Mouse (Mus musculus): Measurements from ENCODE around the gene 2410002F23Rik. TPM values are rescaled to one million over a fixed set of nuclear protein-coding genes. Genes with fewer than 3 reads are reported as not detected.
"Not testable (repeated sequence)": the region's sequence is repeated elsewhere in the genome, so short reads cannot be mapped to it uniquely, and the experiment has no call there.

2410002F23Rik gene
- polyA plus RNA-seq (2012; rRNA removed) = 100 and 125 TPM in 2 replicates

GRCm38 (mm10) chr7:44246055-44246983, at the start of gene 2410002F23Rik, which contains the start of gene 1700028J19Rik:
Gene 2410002F23Rik, plus strand, starts transcription at chr7:44246722.
Gene 1700028J19Rik, minus strand, starts transcription at chr7:44246695.
- peak; percentile 89 for DNase-seq (ENCODE audit: low spot score)

DNA sequence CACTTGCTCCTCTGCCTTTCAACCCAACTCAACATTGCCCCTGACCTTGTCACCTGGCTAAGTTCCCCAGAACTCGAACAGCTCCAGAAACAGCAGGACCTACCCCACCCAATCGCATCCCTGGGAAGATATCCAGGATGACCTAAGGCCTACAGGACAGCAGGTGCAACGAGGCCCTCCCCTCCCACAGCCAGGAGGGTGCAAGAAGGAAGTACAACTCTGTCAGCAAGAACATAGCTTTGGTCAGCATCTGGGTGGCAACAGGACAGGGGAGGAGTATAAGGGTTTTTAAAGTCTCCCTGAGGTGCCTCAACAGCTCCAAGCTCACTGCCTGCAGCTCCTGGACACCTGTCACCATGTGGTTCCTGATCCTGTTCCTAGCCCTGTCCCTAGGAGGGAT, 48.6 kb upstream of the 2410002F23Rik start, which contains the start of gene Klk1b3:
Klk1b3 (plus strand) TSS at position 301 of the 400 bp plus-strand sequence.
- no peak for DNase-seq (ENCODE audit: low spot score)

- DNase-seq (ENCODE audit: low spot score) = not testable (repeated sequence)
Observed at GRCm38 (mm10) chr7:44207135-44207534, 39.4 kb upstream of the 2410002F23Rik start, which contains the start of gene Klk1b4. Gene Klk1b4, plus strand, starts transcription at chr7:44207435.

- DNase-seq (ENCODE audit: low spot score) = no peak
Observed at GRCm38 (mm10) chr7:44208307-44208706, 38.2 kb upstream of the 2410002F23Rik start.

GRCm38 (mm10) chr7:44215645-44216044, 30.9 kb upstream of the 2410002F23Rik start, which contains the start of gene Klk1b5:
Gene Klk1b5, plus strand, starts transcription at chr7:44215945.
- no peak for DNase-seq (ENCODE audit: low spot score)

DNA sequence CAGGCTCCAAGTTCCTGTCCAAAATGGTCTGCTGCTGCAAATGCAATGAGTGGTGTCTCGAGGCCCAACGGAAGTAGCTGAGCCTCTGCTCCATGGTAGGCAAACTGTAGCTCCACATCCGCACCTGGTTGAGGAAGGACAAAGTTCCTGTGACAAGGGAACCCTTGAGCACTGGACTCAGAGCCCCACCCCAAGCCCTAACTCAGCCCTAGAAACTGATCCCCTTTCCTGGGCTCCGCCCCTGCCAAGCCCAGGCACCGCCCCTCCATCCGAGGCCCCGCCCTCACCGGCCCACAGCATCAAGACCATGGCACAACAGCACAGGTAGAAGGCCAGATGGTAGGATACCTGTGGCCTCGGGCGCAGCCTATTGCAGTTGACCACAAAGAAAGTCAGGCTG, 24.9 kb upstream of the 2410002F23Rik start:
- DNase-seq (ENCODE audit: low spot score) = not testable (repeated sequence)

DNA sequence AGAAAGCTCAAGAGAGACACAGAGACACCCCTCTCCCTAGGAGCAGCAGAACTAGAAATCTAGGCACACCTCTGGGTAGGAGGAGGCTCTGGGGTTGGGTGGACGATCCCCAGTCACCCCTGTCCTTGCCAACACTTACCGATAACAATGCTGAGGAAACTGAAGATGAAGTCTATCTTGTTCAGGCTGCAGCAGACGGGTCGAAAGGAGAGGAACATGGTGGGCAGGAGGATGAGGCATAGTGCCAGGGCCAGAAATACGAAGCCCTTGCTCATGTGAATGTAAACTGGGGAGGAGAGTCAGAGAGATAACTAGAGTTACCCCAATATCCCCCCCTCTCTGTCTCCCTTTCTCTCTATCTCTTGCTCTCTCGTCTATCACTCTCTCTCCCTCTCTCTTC, 24.2 kb upstream of the 2410002F23Rik start:
- DNase-seq (ENCODE audit: low spot score) = not testable (repeated sequence)

- DNase-seq (ENCODE audit: low spot score) = no peak
Observed at GRCm38 (mm10) chr7:44225076-44225475, 21.4 kb upstream of the 2410002F23Rik start, which contains the start of gene Klk1. Gene Klk1, plus strand, starts transcription at chr7:44225360.

DNA sequence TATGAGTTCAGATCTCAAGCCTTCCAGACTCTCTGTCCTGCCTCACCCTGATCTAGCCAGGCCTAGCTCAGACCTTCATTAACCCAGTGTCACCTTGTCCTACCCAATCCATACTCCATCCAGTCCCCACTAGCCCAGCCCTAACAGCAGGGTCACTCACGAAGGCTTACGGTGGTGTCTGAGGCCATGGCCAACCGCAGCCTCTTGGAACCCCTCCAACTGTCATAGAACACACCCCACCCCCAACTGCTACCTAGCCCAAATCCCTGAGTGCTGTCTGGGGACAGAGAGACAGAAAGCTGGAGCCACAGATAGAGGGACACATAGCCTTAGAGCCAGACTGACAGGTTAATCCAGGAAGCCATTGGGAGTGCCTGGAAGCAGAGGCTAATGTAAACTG, 10.6 kb upstream of the 2410002F23Rik start, which contains the start of gene Gm36864:
Gm36864 (plus strand) TSS at position 269 of the 400 bp plus-strand sequence.
- no peak for DNase-seq (ENCODE audit: low spot score)

DNA sequence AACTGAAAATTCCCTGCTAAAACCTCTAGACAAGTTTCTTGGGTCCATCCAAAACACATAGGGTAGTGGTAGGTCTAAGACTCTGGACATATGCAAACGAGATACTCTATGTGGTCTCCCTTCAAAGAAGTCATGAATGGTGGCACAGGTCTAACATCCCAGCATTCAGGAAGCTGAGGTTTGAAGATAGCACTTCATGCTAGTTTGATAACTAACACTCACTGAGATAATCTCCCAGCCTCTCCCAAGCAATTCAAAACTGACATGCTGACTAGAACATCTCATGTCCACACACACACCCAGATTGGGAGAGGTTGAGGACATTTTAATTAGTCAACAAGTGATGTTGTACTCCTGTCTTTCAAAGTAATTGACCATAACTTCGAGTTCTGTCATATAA, 6.6 kb upstream of the 2410002F23Rik start:
- no peak for DNase-seq (ENCODE audit: low spot score)

GRCm38 (mm10) chr7:44240712-44241111, 5.8 kb upstream of the 2410002F23Rik start:
- no peak for DNase-seq (ENCODE audit: low spot score)

- DNase-seq (ENCODE audit: low spot score) = no peak
Observed at GRCm38 (mm10) chr7:44241163-44241562, 5.4 kb upstream of the 2410002F23Rik start.

- DNase-seq (ENCODE audit: low spot score) = no peak
Observed at GRCm38 (mm10) chr7:44244080-44244479, 2.4 kb upstream of the 2410002F23Rik start.

- peak; percentile 42 for DNase-seq (ENCODE audit: low spot score)
Observed at GRCm38 (mm10) chr7:44246984-44247470, 505 bp downstream of the 2410002F23Rik start.

DNA sequence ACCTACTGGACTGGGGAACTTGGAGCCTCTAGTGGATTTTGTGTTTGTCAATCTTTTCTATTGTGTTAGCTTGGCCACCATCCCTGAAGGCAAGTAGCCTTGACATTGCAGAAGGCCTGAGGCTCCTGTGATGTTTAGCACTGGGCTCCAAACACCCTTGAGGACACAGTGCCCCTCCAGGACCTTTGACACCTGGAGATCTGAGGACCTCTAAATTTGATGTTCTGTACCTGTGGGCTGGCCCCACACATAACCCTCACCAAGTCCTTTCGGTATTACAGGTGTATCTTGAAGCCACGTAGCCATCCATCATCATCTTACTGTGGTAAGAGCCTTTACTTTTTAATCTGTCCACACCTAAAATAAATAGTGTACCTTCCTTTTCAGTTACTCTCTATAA, 1.4 kb downstream of the 2410002F23Rik start:
- DNase-seq (ENCODE audit: low spot score) = no peak

- DNase-seq (ENCODE audit: low spot score) = no peak
Observed at GRCm38 (mm10) chr7:44249248-44249647, 2.7 kb downstream of the 2410002F23Rik start.

- DNase-seq (ENCODE audit: low spot score) = not testable (repeated sequence)
Observed at GRCm38 (mm10) chr7:44250732-44251275, 4.3 kb downstream of the 2410002F23Rik start.

- DNase-seq (ENCODE audit: low spot score) = no peak
Observed at GRCm38 (mm10) chr7:44253023-44253616, 6.6 kb downstream of the 2410002F23Rik start.

GRCm38 (mm10) chr7:44254930-44255329, 8.4 kb downstream of the 2410002F23Rik start:
- no peak for DNase-seq (ENCODE audit: low spot score)

- DNase-seq (ENCODE audit: low spot score) = no peak
Observed at GRCm38 (mm10) chr7:44257278-44257677, 10.8 kb downstream of the 2410002F23Rik start, which contains the start of gene Acp4. Gene Acp4, minus strand, starts transcription at chr7:44257378.

DNA sequence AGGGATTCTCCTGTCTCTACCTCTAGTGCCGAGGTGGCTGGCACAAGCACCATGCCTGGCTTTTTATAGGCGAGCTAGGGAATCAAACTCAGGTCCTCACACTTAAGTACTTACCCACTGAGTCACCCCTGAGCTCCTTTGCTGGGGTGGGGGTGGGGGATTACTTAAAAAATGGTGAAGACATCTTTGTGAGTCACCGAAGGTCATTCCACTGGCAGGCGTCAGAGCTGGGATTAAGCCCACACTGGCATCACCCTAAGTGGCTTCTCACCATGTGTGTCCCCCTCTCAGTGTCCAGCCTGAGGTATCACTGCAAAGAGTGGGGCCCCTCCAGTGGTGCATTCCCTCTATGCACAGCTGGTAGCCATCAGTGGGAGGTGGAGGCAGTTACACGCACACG, 13.9 kb downstream of the 2410002F23Rik start:
- DNase-seq (ENCODE audit: low spot score) = no peak

DNA sequence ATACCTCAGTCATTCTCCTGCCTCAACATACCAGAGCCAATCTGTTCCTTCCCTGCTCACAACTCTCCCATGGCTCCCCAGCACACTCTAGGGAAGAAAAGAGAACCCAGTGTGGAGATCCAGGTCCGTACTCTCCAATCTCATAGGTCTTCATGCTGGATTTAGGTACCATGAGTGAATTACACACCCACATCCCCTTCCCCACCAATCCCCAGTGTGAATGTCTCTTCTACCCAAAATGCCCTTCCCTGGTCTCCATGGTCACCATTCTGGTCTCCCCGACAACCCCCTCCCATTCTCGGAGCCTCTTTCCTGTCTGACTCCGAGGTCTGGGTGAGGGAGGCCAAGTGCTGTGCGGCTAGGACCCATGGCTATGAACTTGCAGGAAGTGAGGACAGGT, 14.6 kb downstream of the 2410002F23Rik start, which contains the start of gene Gm15517:
Gm15517 (plus strand) TSS at position 301 of the 400 bp plus-strand sequence.
- no peak for DNase-seq (ENCODE audit: low spot score)
